Comparison of ENCODE assay signal across 11 mouse cellular contexts in genomic region chr7:59027437-59027836, GRCm38 (mm10).
A peak's percentile ranks its signal among the peaks of the same experiment; 100 is the strongest.
DNase-seq lines count a peak whose midpoint lies in the region; ATAC-seq and TF ChIP-seq lines count a peak whose summit lies in the region.
"Had no signal": no experiment of that assay in that cellular context is flagged by ENCODE, and none has a peak within 500 bp of the region (broad histone marks: within the 10 kb centered on the region; RNA-seq: fewer than 3 reads in every experiment).

No protein-coding gene starts in this region.

- WGBS in forebrain, embryonic 13.5 days = 56% methylated on average over 2 of the region's 2 CpGs
- 93% methylated on average over 2 of the region's 2 CpGs for WGBS in forebrain, embryonic 10.5 days
- 17% methylated on average over 2 of the region's 2 CpGs for WGBS in hindbrain, postnatal 0 days

- no peaks in the 10 kb centered on the region for H3K4me1 ChIP-seq in forebrain, embryonic 13.5 days
- H3K4me1 ChIP-seq in forebrain, embryonic 10.5 days = no peaks in the 10 kb centered on the region
- H3K4me1 ChIP-seq in hindbrain, postnatal 0 days (ENCODE audit: insufficient read depth, low read length) = no peaks in the 10 kb centered on the region

- TF ChIP-seq CTCF in hindbrain, postnatal 0 days (IDR thresholded peaks at IDR 0.05; ENCODE audit: low read depth) = no peak

- H3K9me3 ChIP-seq in forebrain, embryonic 13.5 days (replicated peaks) = no peaks in the 10 kb centered on the region
- H3K9me3 ChIP-seq in forebrain, embryonic 10.5 days = no peaks in the 10 kb centered on the region
- H3K9me3 ChIP-seq in hindbrain, postnatal 0 days (ENCODE audit: low read length) = no peaks in the 10 kb centered on the region

- peak; percentile 79 for ATAC-seq in forebrain, embryonic 13.5 days
- peak; percentile 70 for ATAC-seq in hindbrain, postnatal 0 days
- ATAC-seq: intestine, postnatal 0 days had no signal

- no peaks in the 10 kb centered on the region for H3K36me3 ChIP-seq in forebrain, embryonic 13.5 days (ENCODE audit: poor library complexity, severe bottlenecking)
- H3K36me3 ChIP-seq in forebrain, embryonic 10.5 days (replicated peaks) = no peaks in the 10 kb centered on the region
- H3K36me3 ChIP-seq in hindbrain, postnatal 0 days (ENCODE audit: insufficient read depth, low read length) = no peaks in the 10 kb centered on the region

- no peak overlapping the region for H3K4me2 ChIP-seq in forebrain, embryonic 13.5 days
- H3K4me2 ChIP-seq in hindbrain, postnatal 0 days (ENCODE audit: low read depth, low read length) = no peak overlapping the region

- H3K9ac ChIP-seq in forebrain, embryonic 13.5 days = no peak overlapping the region
- H3K9ac ChIP-seq in hindbrain, postnatal 0 days (replicated peaks; ENCODE audit: low read length) = no peak overlapping the region

- DNase-seq in forebrain, embryonic 10.5 days (ENCODE audit: extremely low spot score, low spot score) = no peak
- DNase-seq in right cerebral cortex, adult 18-20 months = peak; percentile 35
- no peak for DNase-seq in right cerebral cortex, postnatal 14 days
- DNase-seq in hindbrain, postnatal 0 days (ENCODE audit: low spot score) = peak; percentile 14
- peak; percentile 59 for DNase-seq in telencephalon, adult 2 months (ENCODE audit: low read depth, low spot score)
- DNase-seq in urinary bladder, adult 2 months (ENCODE audit: low spot score) = no peak
- no peak for DNase-seq in adrenal gland, adult 18-20 months (ENCODE audit: low spot score in 2 of 2)
- DNase-seq: gastrocnemius, postnatal 36 days; liver had no signal

- no peak overlapping the region for H3K4me3 ChIP-seq in forebrain, embryonic 13.5 days
- no peak overlapping the region for H3K4me3 ChIP-seq in forebrain, embryonic 10.5 days
- H3K4me3 ChIP-seq in hindbrain, postnatal 0 days (ENCODE audit: low read length) = no peak overlapping the region

- H3K27me3 ChIP-seq in forebrain, embryonic 13.5 days = no peaks in the 10 kb centered on the region
- H3K27me3 ChIP-seq in forebrain, embryonic 10.5 days (ENCODE audit: poor library complexity, severe bottlenecking) = no peaks in the 10 kb centered on the region
- H3K27me3 ChIP-seq in hindbrain, postnatal 0 days (ENCODE audit: insufficient read depth, low read length) = no peaks in the 10 kb centered on the region

- no peak overlapping the region for H3K27ac ChIP-seq in forebrain, embryonic 13.5 days
- no peak overlapping the region for H3K27ac ChIP-seq in forebrain, embryonic 10.5 days
- H3K27ac ChIP-seq in hindbrain, postnatal 0 days = no peak overlapping the region

Comparison
In these comparisons a context has a peak if more than half of its experiments do, and no peak if none do; other contexts are left out.
1. DNase-seq: peak in right cerebral cortex, adult 18-20 months (single experiment), hindbrain, postnatal 0 days (single experiment) and telencephalon, adult 2 months (single experiment); none in forebrain, embryonic 10.5 days (single experiment), right cerebral cortex, postnatal 14 days (single experiment), urinary bladder, adult 2 months (single experiment) and adrenal gland, adult 18-20 months (0 of 2).